Mouse (Mus musculus) thymus, adult 2 months (tissue): Measurements from ENCODE around the gene Nfkbie. TPM values are rescaled to one million over a fixed set of nuclear protein-coding genes. Genes with fewer than 3 reads are reported as not detected.

Experiments used
- DNase-seq: peaks from one replicate; pipeline ENCODE4 v3.0.0; 2021
- H3K27ac ChIP-seq: fragments of 200-500 bp; 2 replicates; pipeline ENCODE4 v1.5.1; 2012; ENCODE audit warnings: low read length, control low read depth; ENCODE audit not compliant: control insufficient read depth, insufficient read depth
- H3K27me3 ChIP-seq: fragments of 200-500 bp; 2 replicates; pipeline ENCODE4 v1.6.1; 2012; ENCODE audit warnings: mild to moderate bottlenecking, low read length, moderate library complexity, mixed read lengths; ENCODE audit not compliant: control insufficient read depth, insufficient read depth
- H3K36me3 ChIP-seq: fragments of 200-500 bp; 2 replicates; pipeline ENCODE4 v1.6.1; 2012; ENCODE audit warnings: mild to moderate bottlenecking, low read length, moderate library complexity; ENCODE audit not compliant: control insufficient read depth, insufficient read depth
- H3K4me1 ChIP-seq: fragments of 200-500 bp; replicated peaks from 2 replicates; pipeline ENCODE4 v1.6.1; 2012; ENCODE audit warnings: low read length; ENCODE audit not compliant: control insufficient read depth, insufficient read depth
- H3K4me3 ChIP-seq: fragments of 200-500 bp; 2 replicates; pipeline ENCODE4 v1.5.1; 2012; ENCODE audit warnings: mild to moderate bottlenecking, low read length, control low read depth, moderate library complexity; ENCODE audit not compliant: control insufficient read depth, insufficient read depth
- CTCF ChIP-seq: fragments of 200-500 bp; IDR thresholded peaks from 2 replicates; pipeline ENCODE4 v1.5.1; 2012; ENCODE audit warnings: mild to moderate bottlenecking, control low read depth, low read length, moderate library complexity, borderline replicate concordance; ENCODE audit not compliant: control insufficient read depth, poor library complexity, insufficient read depth; ENCODE audit errors: extremely low read depth
- POLR2A ChIP-seq: fragments of 200-500 bp; IDR thresholded peaks from 2 replicates; pipeline ENCODE4 v1.6.1; 2012; ENCODE audit warnings: mild to moderate bottlenecking, low read length, control low read depth, moderate library complexity; ENCODE audit not compliant: control insufficient read depth, poor library complexity, insufficient read depth; ENCODE audit errors: extremely low read depth
- WGBS: fragments of 180-500 bp; shearing (Covaris S2); methylation state at CpG from one replicate; pipeline ENCODE4 v1.1.7; 2018; 5-methylcytosine and 5-hydroxymethylcytosine counted together
- polyA plus RNA-seq: library from polyadenylated mRNA; depleted of rRNA; stranded (reverse); fragments of >200 nt; gene quantifications from 2 replicates; pipeline ENCODE4 v1.2.3, GENCODE M21; 2012

Nfkbie gene
- polyA plus RNA-seq, 1 experiment: 64.5 TPM

GRCm38 (mm10) chr17:45568990-45569389, 13.5 kb downstream of the Nfkbie start:
- H3K36me3 ChIP-seq: peaks cover 51% of the 10 kb centered on the region
- TF ChIP-seq CTCF (no peak), POLR2A (no peak)
- WGBS: 93% methylated on average over 12 of the region's 12 CpGs
- no peak overlapping the region for H3K4me3 ChIP-seq
- H3K27me3 ChIP-seq: no peaks in the 10 kb centered on the region
- peaks cover 13% of the 10 kb centered on the region for H3K4me1 ChIP-seq
- no peak for DNase-seq
- no peak overlapping the region for H3K27ac ChIP-seq

- H3K4me1 ChIP-seq: peaks cover 8% of the 10 kb centered on the region
- peaks cover 51% of the 10 kb centered on the region for H3K36me3 ChIP-seq
- no peak for TF ChIP-seq CTCF
- TF ChIP-seq POLR2A: no peak
Measured at GRCm38 (mm10) chr17:45569999-45570398, 14.5 kb downstream of the Nfkbie start.

DNA sequence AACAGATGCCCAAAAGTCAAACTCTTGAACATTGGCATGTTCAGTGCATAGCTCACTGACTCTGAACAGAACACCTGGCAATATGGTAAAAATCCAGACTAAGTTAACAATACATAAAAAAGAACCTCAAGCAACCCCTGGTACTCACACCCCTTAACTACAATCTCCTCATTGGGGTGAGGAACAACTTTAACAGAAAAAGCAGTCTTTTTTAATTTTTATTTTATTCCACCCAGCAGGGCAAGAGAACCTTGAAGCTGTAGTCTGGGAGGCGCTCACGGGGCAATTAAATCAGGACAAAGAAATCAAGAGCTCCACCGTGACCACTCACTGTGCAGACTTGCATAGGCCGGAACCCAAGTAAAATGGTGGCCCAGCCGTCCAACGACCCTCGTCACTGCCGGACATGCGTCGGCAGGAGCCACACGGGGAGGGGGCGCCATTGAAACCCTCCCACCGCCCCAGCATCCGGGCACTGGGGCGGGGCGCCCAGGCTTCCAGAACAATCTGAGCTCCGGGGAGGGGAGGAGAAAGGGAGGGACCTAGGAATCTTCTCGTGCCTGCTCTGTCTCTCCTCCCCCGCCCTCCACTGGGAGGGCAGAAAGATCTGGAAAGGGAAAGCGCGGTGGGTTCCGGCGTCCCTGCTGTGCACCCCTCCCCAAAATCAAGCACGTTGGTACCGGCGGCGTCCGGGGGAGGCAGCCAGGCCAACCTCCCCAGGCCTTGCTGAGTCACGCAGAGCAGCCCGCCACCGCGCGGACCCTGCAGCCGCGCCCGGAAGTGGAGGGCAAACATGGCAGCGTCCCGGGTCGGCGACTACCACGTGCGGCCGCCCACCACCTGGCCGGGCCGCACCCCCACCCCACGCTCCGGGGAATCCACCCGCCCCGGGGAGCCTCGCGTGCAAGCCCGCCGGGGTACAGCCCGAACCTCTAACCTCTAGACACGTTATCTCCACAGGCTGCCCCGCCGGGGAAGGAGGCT, 16.9 kb downstream of the Nfkbie start:
- Histone ChIP-seq H3K4me1 (peaks cover 9% of the 10 kb centered on the region), H3K27me3 (no peaks in the 10 kb centered on the region), H3K36me3 (peaks cover 43% of the 10 kb centered on the region), H3K27ac (peak overlapping the region; percentile 64), H3K4me3 (peak overlapping the region; percentile 86)
- WGBS: under 1% methylated on average over 57 of the region's 57 CpGs
- DNase-seq: peak; percentile 73
- TF ChIP-seq POLR2A (no peak), CTCF (no peak)

More at GRCm38 (mm10) chr17:45569999-45570398, 14.5 kb downstream of the Nfkbie start:
- Histone ChIP-seq H3K27me3 (no peaks in the 10 kb centered on the region), H3K4me3 (no peak overlapping the region), H3K27ac (no peak overlapping the region)
- WGBS: 77% methylated on average over 4 of the region's 4 CpGs
- DNase-seq: no peak

GRCm38 (mm10) chr17:45573087-45573779, 17.7 kb downstream of the Nfkbie start, which contains the start of gene Hsp90ab1:
Gene Hsp90ab1 (minus strand): TSS chr17:45573271.
- Histone ChIP-seq H3K4me3 (peak within 1 kb of the TSS; percentile 86), H3K27me3 (no peaks in the 10 kb centered on the region), H3K4me1 (peaks cover 10% of the 10 kb centered on the region), H3K27ac (peak within 1 kb of the TSS; percentile 94), H3K36me3 (peaks cover 34% of the 10 kb centered on the region)
- under 1% methylated on average over 41 of the region's 41 CpGs for WGBS
- TF ChIP-seq POLR2A (peak; percentile 99), CTCF (no peak)
- peak; percentile 100 for DNase-seq

GRCm38 (mm10) chr17:45573780-45574123, 18.2 kb downstream of the Nfkbie start:
- H3K4me3 ChIP-seq: peak overlapping the region; percentile 70
- no peak for TF ChIP-seq CTCF
- TF ChIP-seq POLR2A: no peak; the same call in 1 of the 2 replicates
- peaks cover 30% of the 10 kb centered on the region for H3K36me3 ChIP-seq
- DNase-seq: peak; percentile 97
- H3K4me1 ChIP-seq: peaks cover 15% of the 10 kb centered on the region
- under 1% methylated on average over 18 of the region's 18 CpGs for WGBS
- peak overlapping the region; percentile 94 for H3K27ac ChIP-seq
- H3K27me3 ChIP-seq: no peaks in the 10 kb centered on the region

GRCm38 (mm10) chr17:45574129-45574761, 18.7 kb downstream of the Nfkbie start:
- DNase-seq: peak; percentile 78

More at GRCm38 (mm10) chr17:45574129-45574761, 18.7 kb downstream of the Nfkbie start:
- Histone ChIP-seq H3K27ac (peak overlapping the region; percentile 94), H3K27me3 (no peaks in the 10 kb centered on the region), H3K4me3 (peak overlapping the region; percentile 70), H3K4me1 (peaks cover 15% of the 10 kb centered on the region), H3K36me3 (peaks cover 25% of the 10 kb centered on the region)
- no peak for TF ChIP-seq POLR2A
- no peak for TF ChIP-seq CTCF
- WGBS: 3% methylated on average over 17 of the region's 17 CpGs
